Mouse (Mus musculus) B cell, adult 2 months (primary cell): ENCODE measurements around the gene Ophn1.

Source experiments
- DNase-seq, 2 experiments: peaks; one replicate each; pipeline ENCODE4 v3.0.0; 2022

The Ophn1 gene

DNA sequence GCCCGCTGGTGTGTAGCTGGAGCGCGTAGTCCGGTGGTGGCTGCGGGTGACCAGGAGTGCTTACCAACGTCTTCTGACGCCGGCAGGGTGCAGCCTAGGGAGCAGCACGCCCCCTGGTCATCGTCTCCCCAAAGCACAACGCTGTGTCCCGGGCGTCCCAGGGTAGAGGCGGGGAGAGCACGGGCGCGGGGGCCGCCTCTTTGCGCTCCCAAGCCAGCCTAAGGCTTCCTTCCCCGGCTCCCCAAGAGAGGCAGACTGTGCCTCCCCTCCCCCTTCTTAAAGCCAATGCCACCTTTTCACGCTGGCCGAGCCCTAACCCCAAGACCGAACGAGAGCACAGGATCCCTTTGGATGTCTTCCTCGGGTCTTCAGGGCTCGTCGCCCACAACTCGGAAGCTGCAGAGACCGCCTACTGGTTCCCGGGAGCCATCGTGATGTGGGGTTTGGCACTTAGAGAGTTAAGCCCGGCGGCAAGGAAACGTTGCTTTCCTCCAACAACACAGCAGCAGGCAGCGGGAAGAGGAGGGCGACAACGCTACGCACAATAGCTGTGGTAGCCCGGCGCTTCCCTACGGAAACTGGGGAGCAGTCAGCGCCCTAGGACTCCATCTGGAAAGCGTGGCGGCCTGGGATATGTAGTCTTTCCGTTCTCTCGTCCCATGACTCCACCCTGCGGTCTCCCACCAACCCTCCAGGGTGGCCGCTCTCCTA is at the start of gene Ophn1:
TSS of gene Ophn1 (minus strand) at position 620 of the 711 bp plus-strand sequence.
- DNase-seq, result no peak

GRCm38 (mm10) chrX:98937555-98938294 is 46.9 kb upstream of the Ophn1 start:
- DNase-seq, result peak; percentile 93 to 94

DNA sequence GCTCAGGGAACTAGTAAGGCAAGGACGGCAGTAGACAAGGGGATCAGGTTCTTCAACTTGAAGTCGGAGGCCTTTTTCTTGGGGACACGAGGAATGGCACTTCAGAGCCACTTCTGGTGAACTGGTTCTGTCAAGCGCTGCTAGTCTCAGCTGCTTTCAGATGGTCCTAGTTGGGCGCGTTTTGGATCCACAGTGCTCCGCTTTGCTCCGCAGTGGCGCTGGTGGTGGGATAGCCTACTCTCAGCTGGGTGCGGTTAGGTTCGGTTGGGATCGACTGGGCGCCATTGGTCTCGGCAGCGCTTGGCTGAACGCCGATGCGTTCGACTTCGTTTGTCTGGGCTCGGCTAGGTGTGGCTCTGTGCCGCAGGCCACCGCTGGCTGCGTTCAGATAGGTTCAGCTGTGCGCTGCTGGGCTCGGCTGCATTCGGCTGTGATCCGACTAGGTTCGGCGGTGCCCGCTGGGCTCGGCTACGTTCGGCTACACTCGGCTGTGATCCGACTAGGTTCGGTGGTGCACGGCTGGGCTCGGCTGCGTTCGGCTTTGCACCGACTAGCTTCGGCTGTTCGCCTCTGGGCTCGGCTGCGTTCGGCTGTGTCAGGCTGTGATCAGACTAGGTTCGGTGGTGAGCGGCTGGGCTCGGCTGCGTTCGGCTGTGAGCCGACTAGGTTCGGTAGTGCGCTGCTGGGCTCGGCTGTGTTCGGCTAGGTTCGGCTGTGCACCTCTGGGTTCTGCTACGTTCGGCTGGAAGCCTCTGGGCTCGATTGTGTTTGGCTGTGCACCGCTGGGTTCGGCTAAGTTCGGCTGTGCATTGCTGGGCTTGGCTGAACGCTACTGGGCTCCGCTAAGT is 46.1 kb upstream of the Ophn1 start:
- peak; percentile 89 to 91 for DNase-seq

DNA sequence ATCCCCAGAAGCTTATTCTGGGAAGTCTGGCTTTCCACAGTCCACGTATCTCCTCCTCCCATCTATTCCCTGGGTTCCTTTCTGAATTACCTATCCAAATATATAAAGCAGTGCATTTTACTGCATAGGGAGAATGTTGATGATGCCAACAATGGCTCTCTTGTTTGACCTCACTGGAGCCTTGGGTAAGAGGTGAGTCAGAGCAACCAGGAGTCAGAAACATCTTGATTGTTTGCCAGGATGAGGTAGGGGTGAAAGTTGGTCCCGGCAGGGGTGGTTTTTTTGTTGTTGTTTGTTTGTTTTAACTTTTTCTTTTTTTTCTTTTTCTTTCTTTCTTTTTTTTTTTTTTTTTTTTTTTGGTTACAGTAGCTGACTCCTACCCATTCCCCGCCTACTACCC is 45.3 kb upstream of the Ophn1 start, which contains the start of gene Yipf6:
TSS of gene Yipf6 (plus strand) at position 216 of the 400 bp plus-strand sequence.
- DNase-seq, result no peak

DNA sequence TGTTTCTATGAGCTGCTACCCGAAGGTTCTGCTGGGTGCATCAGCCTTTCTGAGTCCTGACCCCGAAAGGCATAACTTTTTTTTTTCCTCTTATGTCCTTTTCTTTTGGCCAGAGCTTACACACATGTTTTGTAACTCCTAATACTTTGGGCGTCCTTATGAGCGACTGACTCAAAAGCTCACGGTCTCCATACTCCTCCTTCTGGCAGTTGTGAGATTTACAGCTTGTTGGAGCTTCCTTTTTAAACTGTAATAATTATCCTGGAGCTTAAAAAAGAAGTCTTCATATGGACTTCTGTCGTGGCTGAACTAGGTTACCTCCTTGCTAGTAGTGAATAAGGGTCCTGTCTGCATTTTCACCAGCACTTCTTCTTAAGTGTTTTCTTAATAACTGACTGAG is 28.6 kb upstream of the Ophn1 start:
- DNase-seq, result peak; percentile 2 to 3

GRCm38 (mm10) chrX:98908910-98909309 is 18.1 kb upstream of the Ophn1 start:
- no peak for DNase-seq

GRCm38 (mm10) chrX:98904226-98904625 is 13.4 kb upstream of the Ophn1 start:
- DNase-seq, result no peak

- no peak for DNase-seq
These were observed 7.5 kb upstream of the Ophn1 start for GRCm38 (mm10) chrX:98898307-98898706.

DNA sequence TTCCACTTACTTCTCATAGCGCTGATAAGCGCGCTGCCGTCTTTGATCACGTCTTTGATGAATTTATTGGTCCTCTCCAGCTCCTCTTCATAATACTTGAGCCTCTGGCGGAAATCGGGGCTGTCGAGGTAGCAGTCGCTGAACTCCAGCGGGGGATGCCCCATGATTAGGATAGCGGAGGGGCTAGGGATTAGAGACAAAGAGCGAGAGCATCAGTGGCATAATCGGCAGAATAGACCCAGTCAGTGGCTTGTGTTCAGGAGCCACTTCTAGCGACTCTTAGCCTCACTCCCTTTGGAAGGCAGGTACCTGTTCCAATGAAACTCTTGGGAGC is 786 bp downstream of the Ophn1 start:
- no peak for DNase-seq

DNA sequence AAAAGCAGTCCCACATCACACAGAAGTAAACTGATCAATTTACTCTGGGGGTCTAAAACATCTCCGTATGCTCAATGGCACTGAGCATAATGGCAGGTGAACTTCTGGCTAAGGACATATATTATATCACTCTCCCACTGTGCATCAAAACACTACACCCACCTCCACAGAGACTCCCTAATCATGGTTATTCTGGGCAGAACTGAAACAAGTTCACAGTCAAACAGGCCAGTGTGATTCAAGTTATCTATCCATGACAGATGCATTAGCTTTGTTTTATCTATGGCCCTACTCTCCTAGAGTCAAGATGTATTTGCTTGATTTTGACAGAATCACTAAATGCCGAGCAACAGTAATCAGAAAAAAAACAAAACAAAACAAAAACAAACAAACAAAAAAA is 8.8 kb downstream of the Ophn1 start:
- no peak for DNase-seq

DNA sequence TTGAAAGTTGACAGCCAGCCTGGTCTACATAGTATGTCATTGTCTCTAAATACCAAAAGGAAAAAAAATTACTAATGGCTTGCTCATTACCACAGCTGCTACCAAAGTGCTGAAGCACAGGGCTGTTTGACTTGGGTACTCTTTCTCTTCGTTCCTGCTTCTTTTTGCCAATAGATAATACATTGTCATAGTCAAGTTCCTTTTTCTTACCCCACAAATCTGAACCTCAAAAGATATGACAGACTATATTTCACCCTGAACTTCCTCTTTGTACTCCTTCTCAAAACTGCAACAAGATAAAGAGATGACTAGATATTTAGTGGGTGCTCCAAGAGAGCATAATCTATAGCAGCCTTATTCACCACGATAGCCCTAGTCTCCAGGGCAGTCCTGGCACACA is 9.7 kb downstream of the Ophn1 start:
- DNase-seq, result no peak

- DNase-seq, result no peak
These were observed 10.5 kb downstream of the Ophn1 start for GRCm38 (mm10) chrX:98880314-98880713.

GRCm38 (mm10) chrX:98875144-98875543 is 15.7 kb downstream of the Ophn1 start:
- DNase-seq, result no peak

DNA sequence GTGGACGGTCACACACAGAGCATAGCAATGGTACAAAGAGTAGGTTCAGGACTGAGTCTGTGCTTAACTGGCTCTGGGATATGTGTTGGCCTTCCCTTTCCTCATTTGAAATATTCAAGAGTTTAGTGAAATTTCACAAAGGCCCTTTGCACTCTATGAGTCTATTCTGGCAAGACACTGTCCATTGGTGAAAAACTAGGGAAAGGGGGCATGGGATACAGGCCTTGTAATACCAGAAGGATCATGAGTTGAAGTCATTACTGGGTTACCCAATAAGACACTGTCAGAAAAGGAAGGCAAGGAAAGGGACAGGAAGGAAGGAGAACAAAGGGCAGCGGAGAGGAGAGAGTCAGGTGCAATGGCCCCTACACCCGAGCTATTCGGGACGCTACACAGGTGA is 16.7 kb downstream of the Ophn1 start:
- no peak for DNase-seq

- DNase-seq, result no peak
These were observed 18.8 kb downstream of the Ophn1 start for GRCm38 (mm10) chrX:98872064-98872463.

- no peak for DNase-seq
These were observed 20.3 kb downstream of the Ophn1 start for GRCm38 (mm10) chrX:98870541-98870940.

DNA sequence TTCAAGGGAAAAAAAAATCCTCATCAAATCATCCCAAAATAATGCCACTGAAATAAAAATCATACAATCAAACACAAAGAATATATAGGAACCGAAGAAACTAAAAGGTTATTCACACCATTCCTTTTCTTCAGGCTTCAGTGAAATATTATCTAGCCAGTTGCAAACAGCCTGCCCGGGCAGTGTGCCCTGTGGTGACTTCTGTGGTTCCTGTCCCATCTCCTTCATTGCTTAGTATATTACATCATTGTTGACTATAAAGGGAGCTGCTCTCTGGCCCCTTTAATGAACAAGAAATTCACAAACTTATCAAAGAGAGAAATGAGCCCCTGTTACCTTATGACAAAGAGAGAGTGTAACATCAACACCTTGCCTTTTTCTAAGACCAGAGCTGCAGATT is 21.1 kb downstream of the Ophn1 start:
- DNase-seq, result no peak

DNA sequence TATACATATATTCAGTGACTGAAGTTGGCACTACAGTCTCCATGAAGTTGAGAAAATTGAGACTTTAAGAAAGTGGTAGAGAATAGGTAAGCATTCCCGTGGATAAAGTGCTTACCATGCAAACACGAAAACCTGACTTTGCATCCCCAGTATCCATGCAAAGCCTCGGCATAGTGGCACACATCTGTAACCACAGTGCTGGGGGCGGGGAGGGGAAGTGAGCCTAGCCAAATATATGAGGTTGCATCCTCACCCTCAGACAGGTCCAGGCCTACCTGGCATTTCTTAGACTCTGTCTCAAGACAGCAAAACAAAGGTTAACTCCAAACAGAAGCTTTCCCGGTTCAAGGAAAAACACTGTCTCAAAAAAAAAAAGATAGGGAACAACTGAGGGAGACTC is 21.7 kb downstream of the Ophn1 start:
- no peak for DNase-seq

- no peak for DNase-seq
These were observed 30.7 kb downstream of the Ophn1 start for GRCm38 (mm10) chrX:98860167-98860566.

GRCm38 (mm10) chrX:98856046-98856445 is 34.8 kb downstream of the Ophn1 start:
- no peak for DNase-seq

DNA sequence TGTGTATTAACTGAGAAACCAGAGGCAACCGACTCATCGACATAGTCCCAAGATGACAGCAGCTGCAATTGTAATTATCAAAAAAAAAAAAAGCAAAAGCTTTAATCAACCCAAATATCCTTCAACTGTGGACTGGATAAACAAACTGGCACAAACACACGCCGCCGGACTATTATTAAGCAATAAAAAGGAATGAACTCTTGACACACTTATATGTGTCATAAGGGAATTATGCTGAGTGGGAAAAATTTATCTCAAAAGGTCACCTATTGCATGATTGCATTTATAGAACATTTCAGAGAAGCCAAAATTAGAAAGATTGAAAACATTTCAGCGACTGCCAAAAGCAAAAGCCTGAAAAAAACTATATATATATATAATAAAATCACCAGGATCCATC is 40.0 kb downstream of the Ophn1 start:
- DNase-seq, result no peak

GRCm38 (mm10) chrX:98841606-98842005 is 49.2 kb downstream of the Ophn1 start:
- no peak for DNase-seq

DNA sequence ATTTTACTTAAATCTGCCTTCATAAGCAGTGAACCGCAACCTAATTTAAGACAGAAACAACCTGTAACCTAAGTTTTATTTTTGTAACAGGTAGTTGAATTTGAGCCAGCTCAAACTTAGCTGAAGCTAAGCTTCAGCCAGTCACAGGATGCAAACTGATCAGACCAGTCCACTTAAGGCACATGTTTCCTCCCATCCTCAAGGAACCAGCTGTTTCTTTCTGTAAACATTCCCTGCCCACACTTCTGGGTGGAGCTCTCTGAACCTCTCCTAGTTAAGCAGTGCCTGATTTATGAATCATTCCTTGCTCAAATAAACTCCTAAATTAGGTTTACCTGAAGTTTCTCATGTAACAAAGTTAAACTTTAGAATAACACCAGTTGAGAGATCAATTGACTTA is 54.8 kb downstream of the Ophn1 start:
- DNase-seq, result no peak

GRCm38 (mm10) chrX:98803813-98804212 is 87.0 kb downstream of the Ophn1 start:
- no peak for DNase-seq
